Mouse (Mus musculus) adrenal gland, postnatal 14 days (tissue): ENCODE results near the gene Fgd3. TPM values are rescaled to one million over a fixed set of nuclear protein-coding genes. Genes with fewer than 3 reads are reported as not detected.

Source experiments
- DNase-seq: peaks from one replicate; pipeline ENCODE4 v3.0.0; 2021; ENCODE audit warnings: mixed read lengths
- total RNA-seq: library from RNA; stranded (reverse); gene quantifications from 2 replicates; pipeline ENCODE4 v1.2.3, GENCODE M21; 2021

Gene Fgd3
- total RNA-seq, 1 experiment from 2014 or later = 2.7 TPM

DNA sequence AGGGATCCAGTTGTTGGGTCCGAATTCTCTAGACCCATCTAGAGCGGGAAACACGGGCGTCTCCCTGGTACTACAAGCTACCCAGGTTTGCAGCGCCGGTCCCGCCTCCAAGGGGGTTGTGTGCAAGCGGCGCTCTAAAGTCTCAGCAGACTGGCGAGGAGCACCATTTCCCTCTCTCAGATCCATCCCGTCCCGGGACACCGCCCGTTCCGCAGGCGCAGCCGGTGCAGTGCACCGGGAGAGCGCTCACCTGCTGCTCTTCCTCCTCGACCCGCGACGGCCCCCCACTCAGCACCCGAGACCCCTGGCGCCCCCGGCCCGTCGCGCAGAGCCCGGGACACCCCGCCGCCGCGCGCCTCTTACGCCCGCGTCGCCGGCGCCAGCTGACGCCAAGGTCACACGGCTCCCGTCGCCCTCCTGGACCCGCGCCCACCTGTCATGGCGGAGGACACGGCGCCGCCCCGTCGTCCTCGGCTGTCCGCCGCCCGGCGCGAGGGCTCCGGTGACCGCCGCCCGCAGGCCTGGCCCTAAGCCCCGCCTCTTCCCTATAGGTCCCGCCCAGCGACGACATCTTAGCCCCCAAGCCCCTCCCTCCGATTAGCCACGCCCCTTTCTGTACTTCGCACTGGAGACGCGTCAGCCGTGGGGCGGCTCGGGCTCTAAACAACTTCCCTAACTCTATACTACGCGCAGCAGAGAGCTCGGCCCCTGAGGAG is 104.4 kb downstream of the Fgd3 start, which contains the start of gene Card19:
Gene Card19, minus strand, starts transcription at position 534 of the 716 bp plus-strand sequence.
- DNase-seq = peak; percentile 98

DNA sequence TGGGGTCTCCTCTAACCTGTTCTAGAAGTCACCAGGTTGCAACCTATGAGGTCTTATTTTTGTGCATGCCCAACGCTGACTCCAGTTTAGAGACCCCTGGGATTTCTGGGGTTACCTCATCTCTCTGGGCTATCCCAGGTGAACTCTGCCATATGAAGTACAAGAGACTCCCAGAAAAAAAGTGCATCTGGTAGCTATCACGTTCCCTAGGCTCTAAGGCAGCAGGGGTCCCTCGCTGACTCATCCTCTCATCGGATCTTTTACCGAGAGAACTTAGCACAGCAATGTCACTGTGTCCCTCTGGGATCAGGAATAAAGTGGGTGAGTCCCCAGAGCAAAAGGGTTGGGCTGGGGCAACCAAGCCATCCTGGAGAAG is 105.0 kb downstream of the Fgd3 start:
- no peak for DNase-seq

DNA sequence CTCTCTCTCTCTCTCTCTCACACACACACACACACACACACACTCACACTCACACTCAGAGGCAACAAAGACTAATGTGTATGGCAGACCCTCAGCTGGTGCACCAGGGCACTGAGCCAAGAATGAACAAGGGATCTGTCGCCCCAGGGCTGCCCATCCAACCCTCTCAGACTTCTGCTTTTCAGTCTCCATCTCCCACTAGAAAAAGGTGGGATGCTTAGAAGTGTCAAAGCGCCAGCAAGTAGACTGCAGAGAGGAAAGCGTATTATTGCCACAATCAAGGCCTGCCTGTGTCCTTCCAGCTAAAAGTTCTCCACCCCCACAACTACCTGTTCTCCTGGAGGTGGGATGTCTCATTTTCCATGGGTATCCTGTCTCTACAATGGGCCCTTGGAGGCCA is 105.7 kb downstream of the Fgd3 start:
- DNase-seq = no peak

DNA sequence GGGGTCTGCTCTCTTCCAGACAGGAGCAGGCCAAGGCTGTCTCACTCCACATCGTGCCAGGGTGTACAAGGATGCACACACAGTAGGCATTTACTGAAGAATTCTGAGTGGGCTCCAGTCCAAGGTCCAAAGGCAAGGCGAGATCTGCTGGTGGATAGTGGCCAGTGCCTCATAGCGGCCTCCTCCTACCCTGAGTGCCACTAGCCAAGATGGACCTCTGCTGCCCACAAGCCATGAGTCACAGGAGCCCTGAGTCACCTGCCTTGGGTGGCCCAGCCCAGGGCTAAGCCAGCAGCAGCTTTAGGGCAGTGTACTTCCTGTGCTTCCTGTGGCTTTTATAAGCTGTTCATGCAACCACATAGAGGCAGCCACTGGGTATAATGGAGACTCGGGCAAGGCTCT is 106.6 kb downstream of the Fgd3 start:
- DNase-seq = peak; percentile 89

DNA sequence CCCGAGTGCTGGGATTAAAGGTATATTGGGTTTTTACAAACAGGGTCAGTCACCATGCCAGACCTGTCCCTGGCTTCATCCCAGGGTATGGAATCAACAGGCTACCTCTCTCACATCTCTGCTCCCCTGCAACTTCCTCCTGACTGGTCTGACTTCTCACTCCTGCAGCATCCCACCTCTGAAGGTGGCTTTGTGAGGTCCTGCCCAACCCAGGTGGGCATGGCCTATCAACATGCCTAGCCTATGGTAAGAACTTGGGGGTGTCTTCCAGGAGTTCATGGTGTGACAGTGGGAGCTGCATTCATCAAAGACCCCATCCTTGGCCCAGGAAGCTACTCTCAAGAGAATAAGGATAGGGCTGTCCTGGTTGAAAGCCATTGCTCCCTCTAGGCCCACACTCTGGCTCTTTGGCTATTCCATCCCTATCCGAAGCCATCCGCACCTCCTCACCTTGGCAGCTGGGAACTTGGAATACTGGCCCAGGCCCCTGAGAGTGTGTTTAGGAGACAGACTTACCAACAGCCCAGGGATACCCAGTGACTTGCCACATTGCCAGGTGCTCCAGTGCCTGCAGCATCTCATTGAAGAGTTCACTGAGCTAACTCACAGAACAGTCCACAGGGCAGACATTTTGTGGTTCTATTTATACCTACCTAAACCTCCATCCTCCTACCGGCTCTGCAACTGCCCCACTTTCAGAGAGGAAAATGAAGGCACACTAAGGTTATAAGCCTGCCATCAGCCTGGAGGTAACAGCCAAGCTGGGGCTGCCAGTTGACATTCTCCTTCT is 107.2 kb downstream of the Fgd3 start:
- no peak for DNase-seq

Other genes starting within 250 kb of the Fgd3 start
- gene Wnk2, start 172.3 kb downstream of the Fgd3 start, total RNA-seq = 2.6 and 3.3 TPM in 2 replicates
- 69.8 and 83.7 TPM in 2 replicates for gene Ninj1, start 132.8 kb downstream of the Fgd3 start, total RNA-seq
- 60.3 and 60.6 TPM in 2 replicates for gene Card19, start 104.3 kb downstream of the Fgd3 start, total RNA-seq
- gene Susd3, start 71.6 kb downstream of the Fgd3 start, total RNA-seq = 0.70 and 3.6 TPM in 2 replicates
- 38.2 TPM in 2 replicates for gene Bicd2, start 21.3 kb upstream of the Fgd3 start, total RNA-seq
- 21.8 and 27.5 TPM in 2 replicates for gene Ippk, start 100.9 kb upstream of the Fgd3 start, total RNA-seq
- 1.3 TPM in 2 replicates for gene Tes3-ps, start 173.0 kb upstream of the Fgd3 start, total RNA-seq
- 8.3 and 12.0 TPM in 2 replicates for gene Ecm2, start 184.5 kb upstream of the Fgd3 start, total RNA-seq
- 21.8 and 25.0 TPM in 2 replicates for gene Aspn, start 224.1 kb upstream of the Fgd3 start, total RNA-seq